Mouse (Mus musculus) heart, embryonic 14.5 days (tissue): ENCODE results near the gene Cxcr1. TPM values are rescaled to one million over a fixed set of nuclear protein-coding genes. Genes with fewer than 3 reads are reported as not detected.
"Not testable (repeated sequence)": the region's sequence is repeated elsewhere in the genome, so short reads cannot be mapped to it uniquely, and the experiment has no call there.

ENCODE experiments used
- ATAC-seq: fragments of 200-750 bp; cut with Nextera tagmentation; 2 replicates; pipeline ENCODE4 v1.8.0; 2017; ENCODE audit warnings: low read depth, moderate TSS enrichment; ENCODE audit not compliant: insufficient number of reproducible peaks, insufficient read depth, low FRiP score
- H3K27ac ChIP-seq, 2 experiments: fragments of 200-500 bp in 1 of 2; fragments of 300-500 bp in 1 of 2; sonication (generic) in 1 of 2; replicated peaks in 1 of 2; 2 replicates each; pipeline ENCODE4 v1.5.1; 2012 to 2014; ENCODE audit warnings: low read depth in 2 of 2, low read length in 2 of 2, control low read depth in 1 of 2, mild to moderate bottlenecking in 1 of 2, mixed read lengths in 1 of 2; ENCODE audit not compliant: control insufficient read depth in 1 of 2, insufficient read depth in 1 of 2
- H3K27me3 ChIP-seq: fragments of 300-500 bp; sonication (generic); 2 replicates; pipeline ENCODE4 v1.6.1; 2014; ENCODE audit warnings: mild to moderate bottlenecking, low read length, control low read depth; ENCODE audit not compliant: control insufficient read depth, insufficient read depth
- H3K36me3 ChIP-seq: fragments of 300-500 bp; sonication (generic); 2 replicates; pipeline ENCODE4 v1.6.1; 2014; ENCODE audit warnings: mild to moderate bottlenecking, control low read depth, low read length, mixed read lengths; ENCODE audit not compliant: control insufficient read depth, insufficient read depth
- H3K4me1 ChIP-seq, 2 experiments: fragments of 200-500 bp in 1 of 2; fragments of 300-500 bp in 1 of 2; sonication (generic) in 1 of 2; 2 replicates each; pipeline ENCODE4 v1.6.1; 2012 to 2014; ENCODE audit warnings: low read length in 2 of 2, control low read depth in 1 of 2, mixed read lengths in 1 of 2; ENCODE audit not compliant: control insufficient read depth in 2 of 2, insufficient read depth in 2 of 2
- H3K4me2 ChIP-seq: fragments of 300-500 bp; sonication (generic); 2 replicates; pipeline ENCODE4 v1.6.1; 2014; ENCODE audit warnings: mild to moderate bottlenecking, low read length
- H3K4me3 ChIP-seq, 2 experiments: fragments of 200-500 bp in 1 of 2; fragments of 300-500 bp in 1 of 2; sonication (generic) in 1 of 2; 2 replicates each; pipeline ENCODE4 v1.5.1; 2012 to 2014; ENCODE audit warnings: low read length in 2 of 2, mild to moderate bottlenecking in 2 of 2, control low read depth in 1 of 2, low read depth in 1 of 2, moderate library complexity in 1 of 2; ENCODE audit not compliant: control insufficient read depth in 1 of 2, insufficient read depth in 1 of 2
- H3K9ac ChIP-seq: fragments of 300-500 bp; sonication (generic); 2 replicates; pipeline ENCODE4 v1.6.1; 2014; ENCODE audit warnings: mild to moderate bottlenecking, low read length
- H3K9me3 ChIP-seq: fragments of 300-500 bp; sonication (generic); 2 replicates; pipeline ENCODE4 v1.6.1; 2016; ENCODE audit warnings: low read length, control low read depth; ENCODE audit not compliant: control insufficient read depth
- WGBS: fragments of 180-500 bp; shearing (Covaris S2); extraction: QIAGEN DNeasy Blood & Tissue Kit; methylation state at CpG from one replicate; pipeline ENCODE4 v1.1.7; 2014; 5-methylcytosine and 5-hydroxymethylcytosine counted together
- polyA plus RNA-seq: library from polyadenylated mRNA; unstranded; fragments of >200 nt; fragmentation: Nextera tagmentation; extraction: Ambion mirVana; gene quantifications from 2 replicates; pipeline ENCODE4 v1.2.1, GENCODE M21; 2014

Cxcr1 gene
- polyA plus RNA-seq, 1 experiment from 2014 or later: not detected

DNA sequence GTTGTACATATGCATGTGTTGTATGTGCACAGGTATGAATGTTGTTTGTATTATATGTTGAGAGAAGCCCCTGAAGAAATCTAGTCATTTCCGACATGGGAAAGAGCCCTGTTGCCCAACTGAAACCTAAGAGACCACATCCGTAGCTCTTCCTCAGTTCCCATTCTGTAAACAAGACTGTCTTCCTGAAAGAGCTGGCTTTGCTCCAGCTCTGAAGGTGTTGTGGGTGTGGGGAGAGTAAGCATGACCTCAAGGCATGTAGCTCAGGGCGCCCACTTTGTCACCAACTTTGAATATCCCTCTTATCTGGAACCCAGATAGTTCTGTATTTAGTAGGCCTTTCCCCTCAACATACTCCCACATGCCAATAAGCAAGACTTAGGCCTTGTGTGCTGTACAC lies 15.8 kb downstream of the Cxcr1 start:
- WGBS: 55% methylated on average over 3 of the region's 3 CpGs
- Histone ChIP-seq H3K4me1 (peaks cover 11 to 20% of the 10 kb centered on the region in 2 experiments), H3K27me3 (no peaks in the 10 kb centered on the region), H3K9me3 (no peaks in the 10 kb centered on the region), H3K4me2 (no peak overlapping the region), H3K27ac (no peak overlapping the region), H3K9ac (no peak overlapping the region), H3K4me3 (no peak overlapping the region), H3K36me3 (no peaks in the 10 kb centered on the region)
- ATAC-seq: no peak

DNA sequence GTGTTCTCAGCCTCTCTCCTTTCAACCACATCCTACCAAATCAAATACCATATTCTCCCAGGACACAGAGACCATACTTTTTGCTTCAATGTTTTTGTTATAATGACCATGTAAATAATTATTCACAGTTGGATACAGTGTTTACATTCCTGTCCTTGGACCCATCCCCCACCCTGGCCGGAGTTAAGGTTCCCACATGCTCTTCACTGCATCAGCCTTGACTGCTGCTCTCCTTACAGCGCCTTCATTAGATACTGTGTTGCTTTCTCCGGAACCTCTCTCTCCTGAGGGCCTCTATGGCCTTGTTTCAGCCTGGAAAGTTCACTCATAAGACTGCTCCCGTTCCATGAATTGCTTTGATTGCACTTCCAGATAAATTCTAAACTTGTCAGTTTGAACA lies 18.7 kb downstream of the Cxcr1 start:
- ATAC-seq: no peak
- Histone ChIP-seq H3K4me3 (no peak overlapping the region), H3K9ac (no peak overlapping the region), H3K27me3 (no peaks in the 10 kb centered on the region), H3K27ac (no peak overlapping the region), H3K4me1 (peaks cover 10 to 16% of the 10 kb centered on the region in 2 experiments), H3K9me3 (no peaks in the 10 kb centered on the region), H3K4me2 (no peak overlapping the region), H3K36me3 (no peaks in the 10 kb centered on the region)
- 63% methylated on average over 4 of the region's 4 CpGs for WGBS

DNA sequence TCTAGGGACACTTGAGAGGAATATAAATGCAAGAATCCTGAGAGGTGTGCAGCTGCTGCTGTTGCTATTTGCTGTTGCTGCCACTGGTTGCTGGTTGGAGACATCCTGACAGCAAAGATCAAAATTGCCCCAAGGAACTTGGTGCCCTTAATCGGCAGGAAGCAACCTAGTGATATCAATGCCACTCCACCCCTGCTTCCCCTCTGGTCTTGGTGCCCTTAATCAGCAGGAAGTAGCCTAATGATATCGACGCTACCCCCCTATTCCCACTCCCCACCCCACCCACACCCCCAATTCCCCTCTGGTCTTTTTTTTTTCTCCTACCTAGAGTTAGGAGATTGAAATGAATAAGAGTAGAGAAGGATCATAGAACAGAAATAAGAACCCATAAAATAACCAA lies 21.7 kb downstream of the Cxcr1 start:
- ATAC-seq: no peak
- Histone ChIP-seq H3K36me3 (no peaks in the 10 kb centered on the region), H3K4me3 (no peak overlapping the region), H3K9me3 (no peaks in the 10 kb centered on the region), H3K9ac (no peak overlapping the region), H3K4me1 (no peaks in the 10 kb centered on the region; a peak in 1 of 4 replicates), H3K4me2 (no peak overlapping the region), H3K27ac (no peak overlapping the region), H3K27me3 (no peaks in the 10 kb centered on the region)
- WGBS: 45% methylated on average over 3 of the region's 3 CpGs

DNA sequence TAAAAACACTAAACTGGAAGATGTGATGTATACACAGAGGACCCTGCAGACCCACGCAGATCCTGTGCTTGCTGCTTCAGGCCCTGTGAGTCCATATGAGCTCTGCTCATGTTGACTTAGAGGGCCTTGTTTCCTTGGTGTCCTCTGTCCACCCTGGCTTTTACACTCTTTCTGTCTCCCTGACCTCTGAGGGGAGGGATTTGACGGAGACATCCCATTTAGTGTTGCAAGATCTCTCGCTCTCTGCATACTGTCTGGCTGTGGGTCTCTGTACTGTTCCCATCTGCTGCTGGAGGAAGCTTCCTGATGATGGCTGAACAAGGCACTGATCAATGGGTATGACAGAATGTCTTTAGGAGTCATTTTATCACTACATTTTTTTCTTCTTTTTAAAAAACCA lies 24.7 kb downstream of the Cxcr1 start:
- no peak overlapping the region for H3K4me3 ChIP-seq
- H3K4me2 ChIP-seq: no peak overlapping the region
- H3K9me3 ChIP-seq: no peaks in the 10 kb centered on the region
- H3K27me3 ChIP-seq: no peaks in the 10 kb centered on the region
- H3K9ac ChIP-seq: no peak overlapping the region
- H3K27ac ChIP-seq: no peak overlapping the region
- H3K36me3 ChIP-seq: no peaks in the 10 kb centered on the region
- no peak for ATAC-seq
- WGBS: 87% methylated on average over 3 of the region's 3 CpGs
- H3K4me1 ChIP-seq: no peaks in the 10 kb centered on the region; a peak in 1 of 4 replicates

DNA sequence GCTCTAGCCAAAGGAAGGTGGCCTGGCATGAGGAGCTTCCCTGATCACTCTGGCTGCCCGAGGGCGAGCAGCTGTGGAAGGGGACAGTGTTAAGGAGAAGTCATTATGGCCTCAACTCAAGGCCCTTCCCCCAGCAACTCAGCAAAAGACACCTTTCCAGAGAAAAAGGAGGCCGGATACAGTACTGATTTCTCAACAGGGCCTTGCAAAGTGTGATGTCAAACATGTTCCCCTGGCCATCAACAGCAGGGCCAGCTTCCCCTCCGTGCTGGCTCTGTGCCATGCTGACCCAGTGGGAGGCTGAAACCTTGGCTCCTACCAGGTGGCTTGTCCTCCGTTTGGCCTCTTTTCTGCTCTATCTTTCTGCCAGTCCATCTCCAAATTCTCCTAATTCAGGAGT lies 27.3 kb downstream of the Cxcr1 start:
- no peak overlapping the region for H3K4me3 ChIP-seq
- WGBS: 74% methylated on average over 5 of the region's 5 CpGs
- no peak overlapping the region for H3K9ac ChIP-seq
- no peak overlapping the region for H3K4me2 ChIP-seq
- no peaks in the 10 kb centered on the region for H3K27me3 ChIP-seq
- H3K27ac ChIP-seq: no peak overlapping the region
- no peaks in the 10 kb centered on the region for H3K36me3 ChIP-seq
- H3K9me3 ChIP-seq: no peaks in the 10 kb centered on the region
- ATAC-seq: no peak
- H3K4me1 ChIP-seq: no peaks in the 10 kb centered on the region; a peak in 1 of 4 replicates

DNA sequence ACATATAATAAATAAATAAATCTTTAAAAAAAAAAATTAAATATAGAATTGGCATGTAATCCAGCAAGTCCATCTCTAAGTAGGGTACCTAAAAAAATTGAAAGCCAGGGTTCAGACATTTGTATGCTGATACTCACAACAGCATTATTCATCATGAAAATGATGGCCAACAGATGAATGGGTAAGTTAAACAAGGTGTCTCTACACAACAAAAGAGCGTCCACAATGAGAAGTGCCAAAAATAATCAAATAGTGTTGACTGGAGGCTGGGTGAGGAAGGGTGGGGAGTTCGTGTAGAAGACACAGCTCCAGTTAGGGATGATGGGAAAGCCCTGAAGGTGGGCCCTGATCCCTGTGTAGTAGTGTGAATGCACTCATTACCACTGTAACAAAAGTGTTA lies 34.4 kb downstream of the Cxcr1 start:
- no peak overlapping the region for H3K9ac ChIP-seq
- WGBS: 49% methylated on average over 2 of the region's 2 CpGs
- H3K27ac ChIP-seq: no peak overlapping the region
- H3K36me3 ChIP-seq: no peaks in the 10 kb centered on the region
- no peak overlapping the region for H3K4me3 ChIP-seq
- H3K4me1 ChIP-seq: peaks cover 10 to 16% of the 10 kb centered on the region in 2 experiments
- no peak overlapping the region for H3K4me2 ChIP-seq
- H3K27me3 ChIP-seq: no peaks in the 10 kb centered on the region
- no peaks in the 10 kb centered on the region for H3K9me3 ChIP-seq
- no peak for ATAC-seq

DNA sequence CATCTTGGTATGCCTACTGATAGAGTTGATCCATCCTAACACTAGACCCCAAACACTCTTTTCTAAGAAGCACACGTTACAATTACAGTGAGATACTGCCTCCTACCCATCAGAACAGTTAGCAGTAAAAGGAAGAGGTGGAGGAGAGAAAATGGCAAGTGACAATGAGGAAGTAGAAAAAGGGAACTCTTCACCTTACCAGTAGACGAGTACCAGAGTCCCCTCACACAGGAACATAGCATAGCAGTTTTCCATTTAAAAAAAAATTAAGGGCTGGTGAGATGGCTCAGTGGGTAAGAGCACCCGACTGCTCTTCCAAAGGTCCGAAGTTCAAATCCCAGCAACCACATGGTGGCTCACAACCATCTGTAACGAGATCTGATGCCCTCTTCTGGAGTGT lies 34.8 kb downstream of the Cxcr1 start:
- WGBS: 78% methylated on average over 4 of the region's 5 CpGs

DNA sequence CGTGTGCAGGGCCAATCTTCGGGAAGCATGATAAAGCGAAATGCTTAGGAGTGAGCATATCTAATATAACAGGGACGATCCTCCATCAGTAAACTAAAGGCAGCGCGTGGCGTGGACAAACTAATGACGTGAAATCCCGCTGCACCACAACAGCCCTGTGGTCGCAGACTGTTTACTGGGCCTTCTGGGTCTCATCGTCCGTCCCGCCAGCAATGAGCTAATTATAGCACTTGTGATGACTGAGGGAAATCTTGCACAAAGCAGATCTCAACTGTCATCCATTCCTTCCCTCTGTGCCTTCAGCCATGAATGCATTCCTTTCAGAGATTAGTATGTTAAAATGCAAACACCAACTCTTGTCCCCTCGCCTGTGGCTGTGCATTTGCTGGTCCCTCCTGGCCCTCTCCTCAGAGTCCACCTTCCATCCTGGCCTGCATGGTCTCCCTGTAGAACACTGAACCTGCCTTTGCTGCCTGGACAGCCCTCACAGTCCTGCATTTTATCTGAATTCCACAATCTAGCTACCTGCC lies 38.0 kb downstream of the Cxcr1 start:
- Histone ChIP-seq H3K27ac (peak overlapping the region; percentile 76 to 84), H3K4me2 (peak overlapping the region; percentile 37), H3K4me1 (peaks cover 10 to 20% of the 10 kb centered on the region in 2 experiments), H3K9me3 (no peaks in the 10 kb centered on the region), H3K27me3 (no peaks in the 10 kb centered on the region), H3K9ac (no peak overlapping the region), H3K4me3 (no peak overlapping the region), H3K36me3 (no peaks in the 10 kb centered on the region)
- WGBS: 38% methylated on average over 14 of the region's 14 CpGs
- no peak for ATAC-seq

More for the DNA sequence above, 34.8 kb downstream of the Cxcr1 start:
- not testable (repeated sequence) for H3K9ac ChIP-seq, H3K36me3 ChIP-seq, H3K4me2 ChIP-seq, H3K4me3 ChIP-seq, H3K9me3 ChIP-seq, H3K27ac ChIP-seq, H3K27me3 ChIP-seq, ATAC-seq
- peaks cover 10 to 16% of the 10 kb centered on the region in 2 experiments for H3K4me1 ChIP-seq
